Comparison of ENCODE assay signal across 10 mouse cellular contexts in the genomic region with DNA sequence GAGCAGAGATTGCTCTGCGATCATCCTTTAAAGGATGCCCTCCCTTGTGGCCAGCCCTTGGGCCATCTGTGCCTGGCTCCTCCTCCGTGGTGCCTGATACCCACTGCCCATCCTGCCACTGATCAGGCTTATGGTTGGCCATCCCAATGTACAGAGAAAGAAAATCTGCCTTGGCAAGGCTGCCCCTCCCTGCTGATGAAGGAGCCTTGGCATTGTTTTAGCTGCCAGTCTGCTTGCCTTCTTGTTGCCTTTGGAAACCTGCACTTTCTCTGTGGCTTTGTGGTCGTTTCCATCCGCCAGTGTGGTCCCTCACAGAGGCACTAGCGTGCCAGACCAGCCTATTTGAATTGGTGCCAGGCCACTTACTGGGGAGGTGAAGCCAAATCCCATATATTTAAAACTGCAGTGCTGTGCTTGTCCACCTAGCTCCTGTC.
DNase-seq lines count a peak whose midpoint lies in the region; ATAC-seq and TF ChIP-seq lines count a peak whose summit lies in the region.
"Had no signal": no experiment of that assay in that cellular context is flagged by ENCODE, and none has a peak within 500 bp of the region (broad histone marks: within the 10 kb centered on the region; RNA-seq: fewer than 3 reads in every experiment).

No protein-coding gene starts in this region.

- no peak for TF ChIP-seq POLR2A in lung, adult 2 months (IDR thresholded peaks at IDR 0.05; ENCODE audit: borderline replicate concordance, extremely low read depth, low read depth, low read length)
- no peak for TF ChIP-seq POLR2A in cerebellum, adult 2 months (IDR thresholded peaks at IDR 0.05; ENCODE audit: borderline replicate concordance, insufficient read depth, low read length)

- intact Hi-C loops in left cerebral cortex, adult 2 months (cut with DNase I) = loop anchor here (10.0 kb wide), 3 partner anchors 547 to 857 kb away; no protein-coding TSS in a partner anchor

- no peaks in the 10 kb centered on the region for H3K9me3 ChIP-seq in midbrain, postnatal 0 days (ENCODE audit: low read length)

- H3K9ac ChIP-seq in midbrain, postnatal 0 days (replicated peaks; ENCODE audit: low read length, poor library complexity, severe bottlenecking) = no peak overlapping the region

- H3K27ac ChIP-seq in cerebellum, adult 2 months (ENCODE audit: insufficient read depth, low read length) = no peak overlapping the region
- no peak overlapping the region for H3K27ac ChIP-seq in midbrain, postnatal 0 days (ENCODE audit: low read depth, low read length)
- H3K27ac ChIP-seq in left cerebral cortex, adult 2 months = no peak overlapping the region; the same call in 1 of the 2 replicates
- H3K27ac ChIP-seq: gastrocnemius, adult 2 months had no signal

- H3K27me3 ChIP-seq in cerebellum, adult 2 months (ENCODE audit: control insufficient read depth, insufficient read depth, low read length) = no peaks in the 10 kb centered on the region
- H3K27me3 ChIP-seq in midbrain, postnatal 0 days (ENCODE audit: insufficient read depth, low read length) = no peaks in the 10 kb centered on the region

- H3K4me3 ChIP-seq in lung, adult 2 months (replicated peaks; ENCODE audit: extremely low read depth, low read depth, low read length) = no peak overlapping the region
- H3K4me3 ChIP-seq in cerebellum, adult 2 months (replicated peaks; ENCODE audit: insufficient read depth, low read depth, low read length) = no peak overlapping the region
- no peak overlapping the region for H3K4me3 ChIP-seq in midbrain, postnatal 0 days (ENCODE audit: low read depth, low read length)
- no peak overlapping the region for H3K4me3 ChIP-seq in left cerebral cortex, adult 2 months
- H3K4me3 ChIP-seq: gastrocnemius, adult 2 months had no signal

- peak; percentile 52 for ATAC-seq in midbrain, postnatal 0 days (ENCODE audit: low FRiP score)

- peak; percentile 5 for DNase-seq in lung, postnatal 10 days
- no peak for DNase-seq in lung, adult 2 months
- peak; percentile 69 to 76 for DNase-seq in cerebellum, adult 2 months
- DNase-seq in fibroblast of lung, adult 2 months (ENCODE audit: low read depth) = peak; percentile 87
- peak; percentile 89 for DNase-seq in midbrain, postnatal 0 days (ENCODE audit: low spot score)
- no peak for DNase-seq in ovary, postnatal 10 days (ENCODE audit: low spot score)
- no peak for DNase-seq in left cerebral cortex, adult 2 months (ENCODE audit: extremely low spot score in 1 of 2, low spot score in 2 of 2)
- DNase-seq: gastrocnemius, adult 2 months; kidney, adult 11 months; spleen, adult 18-20 months had no signal

- WGBS in lung, adult 2 months = 52% methylated on average over 5 of the region's 5 CpGs
- WGBS in cerebellum, adult 2 months = 6% methylated on average over 5 of the region's 5 CpGs
- 51% methylated on average over 5 of the region's 5 CpGs for WGBS in midbrain, postnatal 0 days

- H3K36me3 ChIP-seq in midbrain, postnatal 0 days (ENCODE audit: insufficient read depth, low read length) = no peaks in the 10 kb centered on the region

- no peak for TF ChIP-seq CTCF in lung, adult 2 months (IDR thresholded peaks at IDR 0.05; ENCODE audit: insufficient read depth, low read length)
- no peak for TF ChIP-seq CTCF in cerebellum, adult 2 months (IDR thresholded peaks at IDR 0.05; ENCODE audit: borderline replicate concordance, insufficient read depth, low read depth, low read length)
- TF ChIP-seq CTCF in midbrain, postnatal 0 days (IDR thresholded peaks at IDR 0.05) = no peak
- TF ChIP-seq CTCF in left cerebral cortex, adult 2 months (IDR thresholded peaks at IDR 0.05) = no peak

- H3K4me2 ChIP-seq in midbrain, postnatal 0 days (ENCODE audit: low read depth, low read length, poor library complexity, severe bottlenecking) = no peak overlapping the region

- no peaks in the 10 kb centered on the region for H3K4me1 ChIP-seq in lung, adult 2 months (ENCODE audit: control insufficient read depth, insufficient read depth, low read length)
- peaks cover 11% of the 10 kb centered on the region for H3K4me1 ChIP-seq in cerebellum, adult 2 months (ENCODE audit: control insufficient read depth, insufficient read depth, low read length)
- no peaks in the 10 kb centered on the region for H3K4me1 ChIP-seq in midbrain, postnatal 0 days (ENCODE audit: insufficient read depth, low read length)

Comparison
In these comparisons a context has a peak if more than half of its experiments do, and no peak if none do; other contexts are left out.
1. DNase-seq: peak in lung, postnatal 10 days (single experiment), cerebellum, adult 2 months (2 of 2), fibroblast of lung, adult 2 months (single experiment) and midbrain, postnatal 0 days (single experiment); none in lung, adult 2 months (single experiment), ovary, postnatal 10 days (single experiment) and left cerebral cortex, adult 2 months (0 of 2).